Mouse (Mus musculus) bone marrow, adult 2 months (tissue): ENCODE measurements around the gene Aff3.

Experiments
- CTCF ChIP-seq: fragments of 200-500 bp; IDR thresholded peaks from 2 replicates; pipeline ENCODE4 v1.5.1; 2011; ENCODE audit warnings: low read length, control low read depth; ENCODE audit not compliant: control insufficient read depth, insufficient read depth
- POLR2A ChIP-seq: fragments of 200-500 bp; IDR thresholded peaks from 2 replicates; pipeline ENCODE4 v1.6.1; 2011; ENCODE audit warnings: low read depth, mild to moderate bottlenecking, control low read depth, low read length, borderline replicate concordance; ENCODE audit not compliant: control insufficient read depth

DNA sequence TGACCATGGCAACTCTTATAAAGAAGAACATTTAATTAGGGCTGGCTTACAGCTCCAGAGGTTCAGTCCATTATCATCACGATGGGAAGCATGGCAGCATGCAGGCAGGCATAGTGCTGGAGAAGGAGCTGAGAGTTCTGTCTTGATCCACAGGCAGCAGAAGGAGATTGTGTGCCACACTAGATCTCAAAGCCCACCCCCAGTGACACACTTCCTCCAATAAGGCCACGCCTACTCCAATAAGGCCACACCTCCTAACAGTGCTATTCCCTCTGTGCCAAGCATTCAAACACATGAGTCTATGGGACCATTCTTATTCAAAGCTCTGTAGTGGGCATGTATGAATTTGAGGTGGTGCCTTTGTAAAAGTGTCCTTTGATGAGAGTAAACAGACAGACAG lies 523.8 kb downstream of the Aff3 start:
- TF ChIP-seq CTCF: no peak
- TF ChIP-seq POLR2A: no peak
